Mouse (Mus musculus) CD8-positive naive resting alpha-beta T cell, adult 57 days (primary cell): ENCODE data around the gene Il1rapl1. TPM values are rescaled to one million over a fixed set of nuclear protein-coding genes. Genes with fewer than 3 reads are reported as not detected.

Source experiments
- total RNA-seq: library from RNA; stranded (reverse); gene quantifications from one replicate; pipeline ENCODE4 v1.2.4, GENCODE M21; 2023

The Il1rapl1 gene
- not detected for total RNA-seq

GRCm38 (mm10) chrX:88115609-88116073, at the start of gene Il1rapl1:
TSS of gene Il1rapl1 (minus strand) at chrX:88115645.

